Comparison of ENCODE assay signal across 8 mouse cellular contexts in genomic region chr4:130308231-130309081, GRCm38 (mm10). TPM values are rescaled to one million over a fixed set of nuclear protein-coding genes. Genes with fewer than 3 reads are reported as not detected.
DNase-seq lines count a peak whose midpoint lies in the region; ATAC-seq and TF ChIP-seq lines count a peak whose summit lies in the region.

TSS of gene Fabp3 (plus strand) at chr4:130308595.
TSS of gene Gm10570 (minus strand) at chr4:130308674.

- H3K4me3 ChIP-seq in ES-Bruce4 (ENCODE audit: low read depth, low read length) = peak within 1 kb of the TSS; percentile 61
- H3K4me3 ChIP-seq in cerebellum, adult 2 months (replicated peaks; ENCODE audit: insufficient read depth, low read depth, low read length) = peak within 1 kb of the TSS; percentile 86
- peak within 1 kb of the TSS; percentile 49 for H3K4me3 ChIP-seq in lung, embryonic 15.5 days

- peak; percentile 93 for TF ChIP-seq POLR2A in ES-Bruce4 (IDR thresholded peaks at IDR 0.05; ENCODE audit: insufficient read depth, low read length)
- peak; percentile 75; the same call in 1 of the 2 replicates for TF ChIP-seq POLR2A in cerebellum, adult 2 months (IDR thresholded peaks at IDR 0.05; ENCODE audit: borderline replicate concordance, insufficient read depth, low read length)

- peak; percentile 83; the same call in 1 of the 2 replicates for TF ChIP-seq EP300 in ES-Bruce4 (IDR thresholded peaks at IDR 0.05; ENCODE audit: insufficient read depth, low read depth, low read length)

- H3K27me3 ChIP-seq in ES-Bruce4 (ENCODE audit: control insufficient read depth, insufficient read depth, low read length, poor library complexity, severe bottlenecking) = no peaks in the 10 kb centered on the region
- H3K27me3 ChIP-seq in cerebellum, adult 2 months (ENCODE audit: control insufficient read depth, insufficient read depth, low read length) = no peaks in the 10 kb centered on the region
- peaks cover 43% of the 10 kb centered on the region for H3K27me3 ChIP-seq in lung, embryonic 15.5 days

- peak; percentile 72; the same call in 1 of the 2 replicates for ATAC-seq in lung, embryonic 15.5 days (ENCODE audit: borderline replicate concordance, extremely low read depth, low FRiP score, low TSS enrichment)

- no peak for TF ChIP-seq CTCF in ES-Bruce4 (IDR thresholded peaks at IDR 0.05; ENCODE audit: low read depth, low read length)
- TF ChIP-seq CTCF in cerebellum, adult 2 months (IDR thresholded peaks at IDR 0.05; ENCODE audit: borderline replicate concordance, insufficient read depth, low read depth, low read length) = no peak

- peak within 1 kb of the TSS; percentile 61 for H3K27ac ChIP-seq in ES-Bruce4 (ENCODE audit: insufficient read depth, low read length)
- peak within 1 kb of the TSS; percentile 85 for H3K27ac ChIP-seq in cerebellum, adult 2 months (ENCODE audit: insufficient read depth, low read length)
- no peak within 1 kb of the TSS for H3K27ac ChIP-seq in lung, embryonic 15.5 days

- peak within 1 kb of the TSS; percentile 97 for H3K4me2 ChIP-seq in lung, embryonic 15.5 days

- no peaks in the 10 kb centered on the region for H3K9me3 ChIP-seq in ES-Bruce4 (replicated peaks; ENCODE audit: control insufficient read depth, insufficient read depth, low read length, poor library complexity, severe bottlenecking)
- no peaks in the 10 kb centered on the region for H3K9me3 ChIP-seq in lung, embryonic 15.5 days

- peaks cover 21% of the 10 kb centered on the region for H3K36me3 ChIP-seq in ES-Bruce4 (ENCODE audit: control insufficient read depth, insufficient read depth, low read length, poor library complexity, severe bottlenecking)
- H3K36me3 ChIP-seq in lung, embryonic 15.5 days = no peaks in the 10 kb centered on the region

- DNase-seq in cerebellum, adult 2 months = peak; percentile 85 to 86
- DNase-seq in forelimb bud, embryonic 11.5 days (ENCODE audit: low read depth, low spot score) = peak; percentile 40
- DNase-seq in heart, postnatal 36 days = peak; percentile 66 to 69
- DNase-seq in layer of hippocampus, adult 8-10 months (ENCODE audit: low spot score in 2 of 2) = peak; percentile 67 to 68
- DNase-seq in retina, postnatal 1 day = peak; percentile 76
- no peak for DNase-seq in adipocyte (ENCODE audit: low spot score)

- 1% methylated on average over 52 of the region's 52 CpGs for WGBS in cerebellum, adult 2 months
- under 1% methylated on average over 52 of the region's 52 CpGs for WGBS in lung, embryonic 15.5 days

- peak within 1 kb of the TSS; percentile 87 for H3K9ac ChIP-seq in ES-Bruce4 (ENCODE audit: low read depth, poor library complexity, severe bottlenecking)
- H3K9ac ChIP-seq in lung, embryonic 15.5 days = peak within 1 kb of the TSS; percentile 31

- intact Hi-C loops in heart, postnatal 36 days (cut with DNase I) = no loop called here

- peaks cover 13% of the 10 kb centered on the region for H3K4me1 ChIP-seq in ES-Bruce4 (ENCODE audit: control insufficient read depth, insufficient read depth, low read length)
- peaks cover 29% of the 10 kb centered on the region for H3K4me1 ChIP-seq in cerebellum, adult 2 months (ENCODE audit: control insufficient read depth, insufficient read depth, low read length)
- H3K4me1 ChIP-seq in lung, embryonic 15.5 days = peaks cover 17% of the 10 kb centered on the region

RNA-seq across cellular contexts. Expression of gene Fabp3, which starts in this region (rescaled TPM):
- 803 and 870 TPM in 2 replicates for polyA plus RNA-seq in ES-Bruce4 (2011; ENCODE audit: insufficient read depth, insufficient read length, low read depth, missing spikeins)
- 196 and 220 TPM in 2 replicates for polyA plus RNA-seq in cerebellum, adult 2 months (2012; rRNA removed)
- 1,000 to 10,000 TPM; 6,013 to 6,518 TPM for total RNA-seq in heart, postnatal 36 days (2021)
- total RNA-seq in layer of hippocampus, adult 8-10 months (2022) = 100 to 1,000 TPM in 1 of 4 experiments, 10 to 100 TPM in 3; 87.7 to 102 (median 95.3) TPM
- polyA plus RNA-seq in lung, embryonic 15.5 days (2015; fragmentation: Nextera tagmentation; extraction: Ambion mirVana) = 39.5 and 51.4 TPM in 2 replicates

RNA-seq across cellular contexts. Expression of gene Gm10570, which starts in this region (rescaled TPM):
- not detected in 2 replicates for polyA plus RNA-seq in ES-Bruce4 (2011; ENCODE audit: insufficient read depth, insufficient read length, low read depth, missing spikeins)
- 1.6 and 1.7 TPM in 2 replicates for polyA plus RNA-seq in cerebellum, adult 2 months (2012; rRNA removed)
- under 1 TPM; 0.57 to 0.89 TPM for total RNA-seq in heart, postnatal 36 days (2021)
- total RNA-seq in layer of hippocampus, adult 8-10 months (2022) = 1 to 10 TPM in 2 of 4 experiments, under 1 TPM in 1, not detected in 1; 0.95 to 1.2 (median 1.1) TPM
- 0.47 TPM in 1 of 2 replicates, not detected in the other for polyA plus RNA-seq in lung, embryonic 15.5 days (2015; fragmentation: Nextera tagmentation; extraction: Ambion mirVana)

Comparison
In these comparisons a context has a peak if more than half of its experiments do, and no peak if none do; other contexts are left out.
1. RNA of gene Fabp3 (total RNA-seq): 6,013 to 6,518 TPM in heart, postnatal 36 days; 87.7 to 102 TPM in layer of hippocampus, adult 8-10 months; every median in the first group is over 10 times any median in the second.
2. Peak in every context shown above with its lines, with median percentiles within 50 percentile points of each other: H3K4me3 ChIP-seq.